Mouse (Mus musculus): Measurements from ENCODE around the gene Mrgprh.
A peak's percentile ranks its signal among the peaks of the same experiment; 100 is the strongest.

Mrgprh gene

GRCm38 (mm10) chr17:12916588-12917380 lies 41.0 kb downstream of the Mrgprh start:
- DNase-seq (ENCODE audit: low read depth, low spot score) = peak; percentile 64

- no peak for DNase-seq (ENCODE audit: low read depth, low spot score)
Observed at GRCm38 (mm10) chr17:12921073-12921472, 45.2 kb downstream of the Mrgprh start.

GRCm38 (mm10) chr17:12925001-12925400 lies 49.2 kb downstream of the Mrgprh start:
- DNase-seq (ENCODE audit: low read depth, low spot score) = no peak

GRCm38 (mm10) chr17:12925703-12926180 lies 49.9 kb downstream of the Mrgprh start:
- DNase-seq (ENCODE audit: low read depth, low spot score) = no peak
